8 mouse cellular contexts compared by ENCODE assay signal in genomic region chr3:104441870-104442283, GRCm38 (mm10).
DNase-seq lines count a peak whose midpoint lies in the region; ATAC-seq and TF ChIP-seq lines count a peak whose summit lies in the region.

No protein-coding gene starts in this region.

- TF ChIP-seq POLR2A in ES-Bruce4 (IDR thresholded peaks at IDR 0.05; ENCODE audit: insufficient read depth, low read length), result no peak
- TF ChIP-seq POLR2A in lung, adult 2 months (IDR thresholded peaks at IDR 0.05; ENCODE audit: borderline replicate concordance, extremely low read depth, low read depth, low read length), result peak; percentile 43; the same call in 1 of the 2 replicates

- 0 out of 2 replicates have a peak, but pooled peaks have one; percentile 74 for TF ChIP-seq EP300 in ES-Bruce4 (IDR thresholded peaks at IDR 0.05; ENCODE audit: insufficient read depth, low read depth, low read length)

- peak; percentile 83 for ATAC-seq in cerebellum, adult (ENCODE audit: insufficient number of reproducible peaks, low FRiP score, low TSS enrichment)
- ATAC-seq in forebrain, embryonic 15.5 days (replicated peaks), result peak; percentile 98
- peak; percentile 95 for ATAC-seq in neutrophil, adult 5-6 weeks (ENCODE audit: extremely low read depth, insufficient number of reproducible peaks, low FRiP score, poor library complexity, severe bottlenecking)

- no peak overlapping the region for H3K27ac ChIP-seq in ES-Bruce4 (ENCODE audit: insufficient read depth, low read length)
- H3K27ac ChIP-seq in forebrain, embryonic 15.5 days (replicated peaks), result peak overlapping the region; percentile 63

- 13% methylated on average over 15 of the region's 15 CpGs for WGBS in forebrain, embryonic 15.5 days
- 1% methylated on average over 15 of the region's 15 CpGs for WGBS in lung, adult 2 months

- H3K4me2 ChIP-seq in forebrain, embryonic 15.5 days (replicated peaks), result peak overlapping the region; percentile 47

- intact Hi-C loops in heart, postnatal 25 days (cut with DNase I), result loop anchor here (5.0 kb wide), 6 partner anchors 120 to 525 kb away; partner anchors contain the start of gene Magi3

- peak overlapping the region; percentile 38 for H3K9ac ChIP-seq in ES-Bruce4 (ENCODE audit: low read depth, poor library complexity, severe bottlenecking)
- peak overlapping the region; percentile 25 for H3K9ac ChIP-seq in forebrain, embryonic 15.5 days (replicated peaks)

- peak overlapping the region; percentile 12 for H3K4me3 ChIP-seq in ES-Bruce4 (ENCODE audit: low read depth, low read length)
- peak overlapping the region; percentile 24 for H3K4me3 ChIP-seq in forebrain, embryonic 15.5 days
- peak overlapping the region; percentile 29 for H3K4me3 ChIP-seq in lung, adult 2 months (replicated peaks; ENCODE audit: extremely low read depth, low read depth, low read length)

- peak; percentile 95 for DNase-seq in heart, postnatal 25 days (ENCODE audit: low spot score)
- peak; percentile 90 to 96 for DNase-seq in layer of hippocampus, adult 18-20 months (ENCODE audit: low spot score in 2 of 2)
- DNase-seq in lung, adult 2 months, result peak; percentile 96
- DNase-seq in thymus, adult 18-20 months, result peak; percentile 72 to 81

- no peaks in the 10 kb centered on the region for H3K9me3 ChIP-seq in ES-Bruce4 (replicated peaks; ENCODE audit: control insufficient read depth, insufficient read depth, low read length, poor library complexity, severe bottlenecking)
- H3K9me3 ChIP-seq in forebrain, embryonic 15.5 days, result no peaks in the 10 kb centered on the region

- H3K36me3 ChIP-seq in ES-Bruce4 (ENCODE audit: control insufficient read depth, insufficient read depth, low read length, poor library complexity, severe bottlenecking), result no peaks in the 10 kb centered on the region
- H3K36me3 ChIP-seq in forebrain, embryonic 15.5 days, result no peaks in the 10 kb centered on the region

- peaks cover 5% of the 10 kb centered on the region for H3K4me1 ChIP-seq in ES-Bruce4 (ENCODE audit: control insufficient read depth, insufficient read depth, low read length)
- peaks cover 10% of the 10 kb centered on the region for H3K4me1 ChIP-seq in forebrain, embryonic 15.5 days
- peaks cover 6% of the 10 kb centered on the region; the same call in 1 of the 2 replicates for H3K4me1 ChIP-seq in lung, adult 2 months (ENCODE audit: control insufficient read depth, insufficient read depth, low read length)

- peak; percentile 89 for TF ChIP-seq CTCF in ES-Bruce4 (IDR thresholded peaks at IDR 0.05; ENCODE audit: low read depth, low read length)
- peak; percentile 91 for TF ChIP-seq CTCF in lung, adult 2 months (IDR thresholded peaks at IDR 0.05; ENCODE audit: insufficient read depth, low read length)

- H3K27me3 ChIP-seq in ES-Bruce4 (ENCODE audit: control insufficient read depth, insufficient read depth, low read length, poor library complexity, severe bottlenecking), result no peaks in the 10 kb centered on the region
- H3K27me3 ChIP-seq in forebrain, embryonic 15.5 days, result no peaks in the 10 kb centered on the region
